Mouse (Mus musculus) forebrain, postnatal 0 days (tissue): Measurements from ENCODE around the gene Map3k6. TPM values are rescaled to one million over a fixed set of nuclear protein-coding genes. Genes with fewer than 3 reads are reported as not detected.

Experiments
- ATAC-seq: fragments of 200-750 bp; cut with Nextera tagmentation; 2 replicates; pipeline ENCODE4 v1.8.0; 2017; ENCODE audit warnings: mild to moderate bottlenecking, moderate library complexity
- DNase-seq: peaks from one replicate; pipeline ENCODE4 v3.0.0-alpha.2; 2015
- H3K27ac ChIP-seq: fragments of 300-500 bp; sonication (generic); 2 replicates; pipeline ENCODE4 v1.5.1; 2014; ENCODE audit warnings: low read depth, mild to moderate bottlenecking, antibody characterized with exemption, low read length, moderate library complexity, mixed read lengths
- H3K27me3 ChIP-seq: fragments of 300-500 bp; sonication (generic); 2 replicates; pipeline ENCODE4 v1.6.1; 2014; ENCODE audit warnings: mild to moderate bottlenecking, low read length, mixed read lengths; ENCODE audit not compliant: insufficient read depth
- H3K36me3 ChIP-seq: fragments of 300-500 bp; sonication (generic); 2 replicates; pipeline ENCODE4 v1.6.1; 2014; ENCODE audit warnings: mild to moderate bottlenecking, moderate library complexity; ENCODE audit not compliant: insufficient read depth
- H3K4me1 ChIP-seq: fragments of 300-500 bp; sonication (generic); 2 replicates; pipeline ENCODE4 v1.6.1; 2014; ENCODE audit warnings: antibody characterized with exemption; ENCODE audit not compliant: insufficient read depth
- H3K4me2 ChIP-seq: fragments of 300-500 bp; sonication (generic); 2 replicates; pipeline ENCODE4 v1.6.1; 2014; ENCODE audit warnings: low read depth, mild to moderate bottlenecking, moderate library complexity
- H3K4me3 ChIP-seq: fragments of 300-500 bp; sonication (generic); 2 replicates; pipeline ENCODE4 v1.5.1; 2014; ENCODE audit warnings: low read depth, low read length, mixed read lengths
- H3K9ac ChIP-seq: fragments of 300-500 bp; sonication (generic); 2 replicates; pipeline ENCODE4 v1.6.1; 2014; ENCODE audit warnings: mild to moderate bottlenecking
- H3K9me3 ChIP-seq: fragments of 300-500 bp; sonication (generic); 2 replicates; pipeline ENCODE4 v1.6.1; 2016; ENCODE audit warnings: low read length
- CTCF ChIP-seq: sonication (generic); IDR thresholded peaks from 2 replicates; pipeline ENCODE4 v1.5.1; 2016; ENCODE audit warnings: antibody characterized with exemption, control low read depth, low read depth
- WGBS: fragments of 180-500 bp; shearing (Covaris S2); extraction: QIAGEN DNeasy Blood & Tissue Kit; methylation state at CpG from one replicate; pipeline ENCODE4 v1.1.7; 2014; 5-methylcytosine and 5-hydroxymethylcytosine counted together
- polyA plus RNA-seq: library from polyadenylated mRNA; unstranded; fragments of >200 nt; fragmentation: Nextera tagmentation; extraction: Ambion mirVana; gene quantifications from 2 replicates; pipeline ENCODE4 v1.2.1, GENCODE M21; 2015
- total RNA-seq: library from RNA; depleted of rRNA; stranded (reverse); fragments of >200 nt; gene quantifications from 2 replicates; pipeline ENCODE4 v1.2.3, GENCODE M21; 2014; rRNA removed

The Map3k6 gene
- total RNA-seq (4.7 and 7.2 TPM in 2 replicates), polyA plus RNA-seq (4.3 and 4.4 TPM in 2 replicates)

DNA sequence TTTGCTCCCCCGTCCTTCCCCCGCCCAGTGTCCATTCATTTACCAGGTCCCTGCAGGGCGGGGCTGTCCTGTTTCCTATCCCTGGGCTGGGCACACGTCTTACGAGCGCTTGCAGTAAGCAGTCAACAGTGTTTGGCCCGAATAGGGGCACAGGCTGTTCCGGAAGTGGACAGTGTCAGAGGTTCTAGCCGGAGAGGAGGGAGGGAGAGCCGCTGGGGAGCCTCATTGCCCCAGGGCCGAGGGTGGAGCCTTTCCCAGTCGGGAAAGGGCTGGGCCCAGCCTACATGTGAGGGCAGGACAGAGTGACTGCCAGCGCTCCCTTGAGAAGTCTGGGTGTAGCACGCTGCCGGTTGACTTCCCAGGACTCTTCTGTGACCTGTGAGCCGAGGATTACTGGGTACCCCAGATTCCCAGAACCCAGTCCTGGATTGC, at the start of gene Map3k6:
Map3k6 (plus strand) TSS at position 329 of the 432 bp plus-strand sequence.
- Histone ChIP-seq H3K9me3 (no peaks in the 10 kb centered on the region), H3K36me3 (no peaks in the 10 kb centered on the region), H3K4me2 (peak within 1 kb of the TSS; percentile 77), H3K4me1 (no peaks in the 10 kb centered on the region), H3K9ac (peak within 1 kb of the TSS; percentile 52), H3K4me3 (peak within 1 kb of the TSS; percentile 44), H3K27ac (no peak within 1 kb of the TSS; the same call in 1 of the 2 replicates), H3K27me3 (peaks cover 24% of the 10 kb centered on the region)
- DNase-seq (no peak), ATAC-seq (no peak)
- TF ChIP-seq CTCF, result no peak
- 6% methylated on average over 16 of the region's 16 CpGs for WGBS

GRCm38 (mm10) chr4:133194482-133194881, 46.1 kb upstream of the Map3k6 start:
- Histone ChIP-seq H3K27ac (no peak overlapping the region), H3K27me3 (no peaks in the 10 kb centered on the region), H3K9ac (no peak overlapping the region), H3K36me3 (peaks cover 56% of the 10 kb centered on the region), H3K4me1 (peaks cover 19% of the 10 kb centered on the region), H3K9me3 (no peaks in the 10 kb centered on the region), H3K4me3 (no peak overlapping the region), H3K4me2 (no peak overlapping the region)
- DNase-seq, result no peak
- ATAC-seq, result no peak
- TF ChIP-seq CTCF, result no peak
- 80% methylated on average over 11 of the region's 11 CpGs for WGBS

DNA sequence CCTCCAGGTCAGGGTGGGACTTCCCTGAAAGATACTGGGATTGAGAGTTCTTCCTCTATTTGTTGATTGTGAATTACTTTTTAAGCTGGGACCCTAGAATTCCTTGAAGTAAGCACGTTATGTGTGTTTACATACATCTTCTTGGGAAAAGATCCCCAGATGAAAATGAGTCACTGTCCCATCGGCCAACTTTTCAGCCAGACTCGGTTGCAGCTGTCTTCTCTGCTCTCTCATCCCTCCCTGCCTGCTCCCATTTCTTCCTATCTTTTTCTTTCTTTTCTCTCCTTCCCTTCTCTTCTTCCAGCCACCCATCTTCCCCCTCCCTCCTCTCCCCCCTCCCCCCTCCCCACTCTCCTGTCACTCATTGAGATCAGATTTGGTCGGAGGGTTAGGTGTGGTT, 45.6 kb upstream of the Map3k6 start:
- Histone ChIP-seq H3K27ac (no peak overlapping the region), H3K4me3 (no peak overlapping the region), H3K36me3 (peaks cover 52% of the 10 kb centered on the region), H3K27me3 (no peaks in the 10 kb centered on the region), H3K9ac (no peak overlapping the region), H3K4me1 (peaks cover 20% of the 10 kb centered on the region), H3K4me2 (no peak overlapping the region), H3K9me3 (no peaks in the 10 kb centered on the region)
- no peak for TF ChIP-seq CTCF
- ATAC-seq (no peak), DNase-seq (no peak)
- WGBS, result 62% methylated on average over 4 of the region's 4 CpGs

DNA sequence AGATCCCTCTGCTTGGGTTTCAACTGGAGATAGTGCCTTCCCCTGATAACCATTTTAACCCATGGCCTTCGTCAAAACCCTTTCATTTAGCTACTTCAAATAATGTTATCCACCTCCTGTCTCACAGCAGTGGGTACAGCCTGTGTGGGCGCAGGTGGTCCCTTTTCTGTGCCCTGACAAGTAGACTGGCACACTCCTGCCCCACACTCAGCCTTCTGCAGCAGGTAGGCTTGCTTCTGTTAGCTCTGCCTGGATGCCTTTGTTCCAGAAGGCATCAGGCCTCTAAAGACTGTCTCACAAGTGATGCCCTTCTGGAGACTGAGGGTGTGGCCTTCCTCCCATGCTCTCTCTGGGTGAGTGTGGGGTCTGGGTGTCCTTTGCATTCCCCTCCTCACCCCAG, 44.5 kb upstream of the Map3k6 start:
- no peaks in the 10 kb centered on the region for H3K9me3 ChIP-seq
- no peak overlapping the region for H3K4me2 ChIP-seq
- no peaks in the 10 kb centered on the region for H3K27me3 ChIP-seq
- ATAC-seq, result no peak
- DNase-seq, result no peak
- no peak overlapping the region for H3K4me3 ChIP-seq
- 78% methylated on average over 2 of the region's 2 CpGs for WGBS
- H3K4me1 ChIP-seq, result peaks cover 31% of the 10 kb centered on the region
- TF ChIP-seq CTCF, result no peak
- peaks cover 44% of the 10 kb centered on the region for H3K36me3 ChIP-seq
- no peak overlapping the region for H3K27ac ChIP-seq
- no peak overlapping the region for H3K9ac ChIP-seq

DNA sequence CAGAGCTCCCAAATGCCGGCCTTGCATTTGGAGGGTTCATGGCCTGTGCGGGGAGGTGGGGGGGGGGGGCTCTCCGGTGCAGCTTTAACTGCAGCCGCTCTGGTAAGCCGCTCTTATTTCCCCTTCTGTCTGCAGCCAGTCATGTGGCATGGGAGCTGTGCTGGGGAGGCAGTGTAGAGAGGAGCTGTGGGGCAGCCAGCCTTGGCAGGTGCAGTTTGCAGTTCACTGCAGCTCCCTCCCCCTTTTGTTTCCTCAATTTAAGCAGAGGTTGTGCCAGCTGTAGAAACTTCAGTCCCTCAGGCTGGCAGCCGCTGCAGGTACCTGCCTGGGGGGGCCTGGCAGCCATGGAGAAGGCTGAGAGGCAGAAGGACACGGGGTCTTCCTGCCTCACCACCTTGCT, 43.8 kb upstream of the Map3k6 start:
- H3K27ac ChIP-seq, result peak overlapping the region; percentile 64
- H3K9ac ChIP-seq, result peak overlapping the region; percentile 18; the same call in 1 of the 2 replicates
- H3K4me1 ChIP-seq, result peaks cover 31% of the 10 kb centered on the region
- H3K36me3 ChIP-seq, result peaks cover 36% of the 10 kb centered on the region
- TF ChIP-seq CTCF, result no peak
- DNase-seq, result no peak
- no peak overlapping the region for H3K4me2 ChIP-seq
- no peaks in the 10 kb centered on the region for H3K9me3 ChIP-seq
- WGBS, result 10% methylated on average over 7 of the region's 7 CpGs
- ATAC-seq, result peak; percentile 47; the same call in 1 of the 2 replicates
- H3K27me3 ChIP-seq, result no peaks in the 10 kb centered on the region
- H3K4me3 ChIP-seq, result no peak overlapping the region

DNA sequence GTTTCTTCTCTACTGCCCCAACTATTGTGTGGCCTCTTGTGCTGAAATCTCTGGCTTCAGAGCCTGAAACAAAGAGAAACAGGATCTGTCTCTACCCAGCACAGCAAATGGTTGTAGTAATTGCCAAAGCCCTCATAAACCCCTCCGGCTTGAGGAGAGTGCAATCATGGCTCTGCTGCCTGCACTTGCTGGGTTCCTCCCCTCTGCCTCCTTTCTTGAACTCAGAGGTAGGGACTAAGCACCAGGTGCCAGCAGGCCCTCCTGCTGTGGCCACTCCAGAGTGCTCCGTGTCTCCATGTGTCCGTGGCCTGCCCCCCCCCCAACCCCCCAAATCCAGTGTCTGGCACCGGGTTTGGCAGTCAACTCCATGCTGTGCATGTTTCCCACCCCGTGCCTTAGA, 43.3 kb upstream of the Map3k6 start:
- H3K36me3 ChIP-seq, result peaks cover 33% of the 10 kb centered on the region
- TF ChIP-seq CTCF, result no peak
- H3K27ac ChIP-seq, result peak overlapping the region; percentile 64
- H3K9ac ChIP-seq, result peak overlapping the region; percentile 18; the same call in 1 of the 2 replicates
- no peaks in the 10 kb centered on the region for H3K9me3 ChIP-seq
- no peaks in the 10 kb centered on the region for H3K27me3 ChIP-seq
- peaks cover 31% of the 10 kb centered on the region for H3K4me1 ChIP-seq
- DNase-seq (peak; percentile 43), ATAC-seq (peak; percentile 16; the same call in 1 of the 2 replicates)
- H3K4me2 ChIP-seq, result no peak overlapping the region
- WGBS, result 7% methylated on average over 5 of the region's 5 CpGs
- no peak overlapping the region for H3K4me3 ChIP-seq

DNA sequence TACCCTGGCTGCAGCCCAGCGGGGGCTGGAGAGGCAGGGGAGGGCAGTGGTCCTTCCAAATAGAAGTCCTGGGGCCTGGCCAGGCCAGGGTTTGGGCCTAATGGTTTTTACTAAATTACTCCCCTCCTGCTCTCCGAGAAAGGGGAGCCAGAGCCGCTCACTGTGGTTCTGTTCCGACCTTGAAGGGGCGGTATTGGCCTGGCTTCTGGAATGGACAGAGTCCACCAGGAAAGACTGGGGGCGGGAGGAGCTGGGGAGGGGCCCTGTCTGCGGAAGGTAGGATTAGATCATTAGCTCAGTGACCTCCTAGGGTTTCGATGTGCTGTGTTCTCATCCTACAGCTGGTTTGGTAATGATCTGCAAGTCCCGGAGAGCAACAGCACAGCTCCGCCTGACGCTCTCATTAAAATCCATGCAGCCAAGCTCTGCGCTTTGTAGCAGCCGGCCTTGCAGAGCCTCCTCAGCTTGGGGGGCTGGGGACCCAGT, 42.8 kb upstream of the Map3k6 start:
- H3K27me3 ChIP-seq, result no peaks in the 10 kb centered on the region
- no peaks in the 10 kb centered on the region for H3K9me3 ChIP-seq
- H3K4me3 ChIP-seq, result no peak overlapping the region
- H3K36me3 ChIP-seq, result peaks cover 29% of the 10 kb centered on the region
- DNase-seq (peak; percentile 50), ATAC-seq (peak; percentile 27)
- peak overlapping the region; percentile 64 for H3K27ac ChIP-seq
- H3K9ac ChIP-seq, result 0 out of 2 replicates have a peak overlapping the region, but pooled peaks have one; percentile 18
- WGBS, result 14% methylated on average over 13 of the region's 13 CpGs
- H3K4me2 ChIP-seq, result no peak overlapping the region
- peaks cover 31% of the 10 kb centered on the region for H3K4me1 ChIP-seq
- no peak for TF ChIP-seq CTCF
